Mouse (Mus musculus) kidney, postnatal 0 days (tissue): ENCODE measurements around the gene Mustn1. TPM values are rescaled to one million over a fixed set of nuclear protein-coding genes. Genes with fewer than 3 reads are reported as not detected.

Experiments
- ATAC-seq: fragments of 200-750 bp; cut with Nextera tagmentation; replicated peaks from 2 replicates; pipeline ENCODE4 v1.8.0; 2017; ENCODE audit warnings: low read depth, moderate number of reproducible peaks, moderate TSS enrichment, moderate library complexity; ENCODE audit not compliant: low FRiP score
- DNase-seq: peaks from one replicate; pipeline ENCODE4 v3.0.0-alpha.2; 2016; ENCODE audit warnings: low spot score
- H3K27ac ChIP-seq: fragments of 300-500 bp; sonication (generic); 2 replicates; pipeline ENCODE4 v1.5.1; 2014; ENCODE audit warnings: mild to moderate bottlenecking
- H3K27me3 ChIP-seq: fragments of 300-500 bp; sonication (generic); 2 replicates; pipeline ENCODE4 v1.6.1; 2014; ENCODE audit warnings: low read length, mixed read lengths; ENCODE audit not compliant: insufficient read depth
- H3K36me3 ChIP-seq: fragments of 300-500 bp; sonication (generic); 2 replicates; pipeline ENCODE4 v1.6.1; 2014; ENCODE audit warnings: low read length, mixed read lengths; ENCODE audit not compliant: insufficient read depth
- H3K4me1 ChIP-seq: fragments of 300-500 bp; sonication (generic); replicated peaks from 2 replicates; pipeline ENCODE4 v1.6.1; 2014; ENCODE audit warnings: antibody characterized with exemption, low read length, mixed read lengths; ENCODE audit not compliant: insufficient read depth
- H3K4me2 ChIP-seq: fragments of 300-500 bp; sonication (generic); 2 replicates; pipeline ENCODE4 v1.6.1; 2014; ENCODE audit warnings: mild to moderate bottlenecking, low read length, moderate library complexity, mixed read lengths
- H3K4me3 ChIP-seq: fragments of 300-500 bp; sonication (generic); replicated peaks from 2 replicates; pipeline ENCODE4 v1.5.1; 2014; ENCODE audit warnings: low read depth, low read length
- H3K9ac ChIP-seq: fragments of 300-500 bp; sonication (generic); 2 replicates; pipeline ENCODE4 v1.6.1; 2014; ENCODE audit warnings: low read depth, low read length
- H3K9me3 ChIP-seq: fragments of 300-500 bp; sonication (generic); replicated peaks from 2 replicates; pipeline ENCODE4 v1.6.1; 2016; ENCODE audit warnings: low read length, inconsistent platforms, mixed read lengths
- CTCF ChIP-seq: IDR thresholded peaks from 2 replicates; pipeline ENCODE4 v1.5.1; 2016; ENCODE audit warnings: antibody characterized with exemption, low read depth, mild to moderate bottlenecking, moderate library complexity
- WGBS: fragments of 180-500 bp; shearing (Covaris S2); extraction: QIAGEN DNeasy Blood & Tissue Kit; methylation state at CpG from one replicate; pipeline ENCODE4 v1.1.7; 2014; 5-methylcytosine and 5-hydroxymethylcytosine counted together
- polyA plus RNA-seq: library from polyadenylated mRNA; unstranded; fragments of >200 nt; fragmentation: Nextera tagmentation; extraction: Ambion mirVana; gene quantifications from 2 replicates; pipeline ENCODE4 v1.2.1, GENCODE M21; 2015

Mustn1 gene
- polyA plus RNA-seq, 1 experiment from 2014 or later: 8.1 TPM

DNA sequence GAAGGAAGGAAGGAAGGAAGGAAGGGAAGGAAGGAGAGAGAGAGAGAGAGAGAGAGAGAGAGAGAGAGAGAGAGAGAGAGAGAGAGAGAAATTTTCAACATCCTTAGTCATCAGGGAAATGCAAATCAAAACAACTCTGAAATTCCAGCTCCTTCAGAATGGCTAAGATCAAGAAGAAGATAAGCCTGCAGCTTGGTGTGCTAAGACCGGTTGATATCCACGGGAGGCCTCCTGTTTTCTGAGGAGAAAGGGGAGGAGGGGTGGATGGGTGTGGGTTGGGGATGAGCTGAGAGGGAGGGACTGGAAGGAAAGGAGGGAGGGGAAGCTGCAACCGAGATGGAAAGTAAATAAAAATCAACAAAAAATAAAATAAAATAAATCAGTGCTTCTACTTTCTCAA, 6.3 kb downstream of the Mustn1 start:
- ATAC-seq (no peak), DNase-seq (peak; percentile 15)
- no peak overlapping the region for H3K9ac ChIP-seq
- no peak overlapping the region for H3K4me3 ChIP-seq
- no peaks in the 10 kb centered on the region for H3K36me3 ChIP-seq
- H3K27ac ChIP-seq: no peak overlapping the region
- no peak for TF ChIP-seq CTCF
- WGBS: 9% methylated on average over 3 of the region's 3 CpGs
- H3K9me3 ChIP-seq: no peaks in the 10 kb centered on the region
- no peaks in the 10 kb centered on the region for H3K27me3 ChIP-seq
- H3K4me1 ChIP-seq: peaks cover 6% of the 10 kb centered on the region; the same call in 1 of the 2 replicates
- no peak overlapping the region for H3K4me2 ChIP-seq

DNA sequence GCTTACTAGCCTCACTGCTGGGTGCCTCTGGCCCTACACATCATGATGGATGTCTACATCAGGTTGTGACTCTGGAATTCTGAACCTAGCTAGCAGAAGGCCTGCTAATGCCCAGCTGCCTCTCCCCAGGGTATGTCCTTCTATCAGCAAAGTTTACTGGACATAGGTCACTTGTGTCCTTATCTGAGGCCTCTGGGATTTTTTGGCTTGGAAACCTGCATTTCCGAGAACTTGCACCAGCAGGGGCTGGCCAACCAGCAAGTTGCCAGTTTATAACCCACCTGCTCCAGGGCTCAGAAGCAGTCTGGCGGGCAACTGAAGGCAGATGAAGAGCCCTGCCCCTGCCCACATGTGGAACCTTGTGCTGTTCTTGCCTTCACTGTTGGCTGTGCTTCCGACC, 7.2 kb downstream of the Mustn1 start, which contains the start of gene Itih4:
Itih4 (plus strand) TSS at position 273 of the 400 bp plus-strand sequence.
- Histone ChIP-seq H3K4me2 (no peak within 1 kb of the TSS), H3K4me3 (no peak within 1 kb of the TSS), H3K9me3 (no peaks in the 10 kb centered on the region), H3K4me1 (peaks cover 6% of the 10 kb centered on the region; the same call in 1 of the 2 replicates), H3K9ac (no peak within 1 kb of the TSS), H3K27ac (no peak within 1 kb of the TSS), H3K27me3 (no peaks in the 10 kb centered on the region), H3K36me3 (no peaks in the 10 kb centered on the region)
- ATAC-seq (no peak), DNase-seq (no peak)
- WGBS: 85% methylated on average over 3 of the region's 3 CpGs
- TF ChIP-seq CTCF: no peak

DNA sequence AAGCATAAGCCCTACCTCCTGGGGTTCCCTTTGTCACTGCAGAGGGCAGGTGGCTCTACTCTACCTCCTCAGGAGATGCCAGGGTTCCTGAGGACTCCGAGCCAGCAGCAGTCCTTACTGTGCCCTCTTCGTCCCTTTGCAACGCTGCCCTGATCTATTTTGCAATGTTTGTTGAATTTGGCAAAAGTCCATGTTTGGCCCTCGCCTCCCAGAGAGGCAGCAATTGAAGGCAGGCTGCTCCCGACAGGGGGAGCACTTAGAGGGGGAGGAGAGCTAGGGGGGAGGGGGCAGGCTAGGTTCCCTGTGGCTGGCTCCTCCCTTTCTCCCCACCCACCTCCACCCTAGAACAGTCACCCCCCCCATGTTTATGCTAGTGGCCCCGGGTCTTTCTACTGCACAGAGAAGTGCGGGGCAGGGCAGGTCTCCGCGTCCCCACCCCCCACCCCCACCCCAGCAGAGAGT, 9.3 kb downstream of the Mustn1 start:
- Histone ChIP-seq H3K27ac (no peak overlapping the region), H3K4me2 (no peak overlapping the region), H3K9ac (no peak overlapping the region), H3K4me3 (no peak overlapping the region), H3K36me3 (no peaks in the 10 kb centered on the region), H3K9me3 (no peaks in the 10 kb centered on the region), H3K27me3 (no peaks in the 10 kb centered on the region), H3K4me1 (peaks cover 6% of the 10 kb centered on the region; the same call in 1 of the 2 replicates)
- ATAC-seq: peak; percentile 48
- peak; percentile 60 for TF ChIP-seq CTCF
- WGBS: 6% methylated on average over 9 of the region's 9 CpGs
- peak; percentile 70 for DNase-seq

DNA sequence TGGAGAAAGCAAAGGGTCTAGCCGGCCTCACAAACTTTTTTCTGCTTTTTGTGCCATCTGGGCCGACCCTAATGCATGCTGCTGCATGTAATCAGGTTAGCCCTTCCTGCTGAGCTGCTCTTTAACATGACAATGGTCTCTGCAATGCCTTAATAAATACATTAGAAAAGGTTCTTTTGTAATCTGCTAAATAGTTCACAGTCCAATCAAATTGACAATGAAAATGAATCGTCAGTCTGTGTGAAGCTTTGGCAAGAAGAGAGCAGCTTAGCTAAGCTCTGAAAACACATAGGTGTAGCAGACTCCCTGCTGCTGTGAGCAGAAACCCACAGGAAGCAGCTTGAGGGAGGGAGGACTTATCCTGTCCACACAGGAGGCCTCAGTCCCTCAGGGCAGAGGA, 21.0 kb downstream of the Mustn1 start:
- no peaks in the 10 kb centered on the region for H3K9me3 ChIP-seq
- 74% methylated on average over 3 of the region's 3 CpGs for WGBS
- TF ChIP-seq CTCF: no peak

DNA sequence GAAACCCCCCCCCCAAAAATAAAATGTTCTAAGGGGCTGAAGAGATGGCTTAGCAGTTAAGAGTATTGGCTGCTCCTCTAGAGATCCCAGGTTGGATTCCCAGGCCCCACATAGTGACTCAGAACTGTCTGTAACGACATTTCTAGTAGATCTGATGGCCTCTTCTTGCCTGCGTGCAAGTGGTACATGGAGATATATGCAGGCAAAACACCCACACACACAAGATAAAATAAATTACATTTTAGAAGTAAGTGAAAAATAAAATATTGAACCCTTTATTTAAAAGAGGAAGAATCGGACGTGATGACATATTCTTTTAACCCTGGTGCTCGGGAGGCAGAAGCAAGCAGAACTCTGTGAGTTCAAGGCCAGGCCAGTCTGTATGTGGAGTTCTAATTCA, 23.6 kb downstream of the Mustn1 start:
- no peaks in the 10 kb centered on the region for H3K36me3 ChIP-seq
- H3K27me3 ChIP-seq: no peaks in the 10 kb centered on the region
- no peak overlapping the region for H3K4me2 ChIP-seq
- no peak overlapping the region for H3K27ac ChIP-seq
- H3K4me1 ChIP-seq: no peaks in the 10 kb centered on the region
- WGBS: 90% methylated on average over 5 of the region's 5 CpGs
- H3K9me3 ChIP-seq: no peaks in the 10 kb centered on the region
- H3K4me3 ChIP-seq: no peak overlapping the region
- no peak for TF ChIP-seq CTCF
- no peak for DNase-seq
- no peak for ATAC-seq
- H3K9ac ChIP-seq: no peak overlapping the region

More for the DNA sequence above, 21.0 kb downstream of the Mustn1 start:
- DNase-seq (no peak), ATAC-seq (no peak)
- H3K27ac ChIP-seq: no peak overlapping the region
- H3K9ac ChIP-seq: no peak overlapping the region
- no peaks in the 10 kb centered on the region for H3K4me1 ChIP-seq
- no peaks in the 10 kb centered on the region for H3K36me3 ChIP-seq
- H3K4me2 ChIP-seq: no peak overlapping the region
- no peaks in the 10 kb centered on the region for H3K27me3 ChIP-seq
- no peak overlapping the region for H3K4me3 ChIP-seq

DNA sequence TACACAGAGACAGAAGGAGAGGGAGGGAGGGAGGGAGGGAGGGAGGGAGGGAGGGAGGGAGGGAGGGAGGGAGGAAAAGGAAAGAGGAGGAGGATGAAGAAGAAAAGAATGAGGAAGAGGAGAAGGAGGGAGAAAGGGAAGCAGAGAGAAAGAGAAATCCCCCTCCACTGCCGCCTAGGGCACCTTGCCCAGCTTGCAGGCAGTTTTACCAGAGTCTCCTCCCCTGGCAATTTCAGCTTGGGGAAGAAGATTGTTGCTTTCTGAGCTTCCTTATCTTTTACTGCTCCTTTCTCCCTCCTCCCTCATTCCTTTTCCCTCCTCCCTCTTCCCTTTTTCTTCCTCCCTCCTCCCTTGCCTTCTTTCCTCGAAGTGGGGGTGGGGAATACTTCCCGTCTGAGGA, 24.0 kb downstream of the Mustn1 start:
- H3K4me3 ChIP-seq: no peak overlapping the region
- no peak overlapping the region for H3K27ac ChIP-seq
- TF ChIP-seq CTCF: no peak
- H3K4me2 ChIP-seq: no peak overlapping the region
- no peaks in the 10 kb centered on the region for H3K4me1 ChIP-seq
- 69% methylated on average over 3 of the region's 3 CpGs for WGBS
- no peaks in the 10 kb centered on the region for H3K27me3 ChIP-seq
- no peak for DNase-seq
- no peak for ATAC-seq
- H3K9ac ChIP-seq: no peak overlapping the region
- H3K9me3 ChIP-seq: no peaks in the 10 kb centered on the region
- no peaks in the 10 kb centered on the region for H3K36me3 ChIP-seq

DNA sequence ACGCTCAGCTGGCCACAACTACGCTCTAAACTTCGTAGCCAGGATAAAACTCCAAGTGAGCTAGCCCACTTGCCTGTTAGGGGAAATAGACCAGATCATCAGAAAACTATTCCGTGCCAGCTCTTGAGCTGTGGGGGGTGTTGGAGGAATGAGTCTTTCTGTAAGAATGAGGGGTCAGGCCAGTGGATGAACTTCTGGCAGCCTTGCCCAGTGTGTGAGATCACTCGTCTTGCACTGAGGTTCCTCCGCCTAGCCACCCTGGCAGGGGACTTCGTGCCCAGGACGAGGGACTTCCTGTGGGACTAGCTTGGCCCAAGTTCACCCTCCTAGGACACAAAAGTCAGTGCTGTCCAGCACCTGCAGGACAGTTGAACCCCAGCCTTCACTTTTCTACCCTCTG, 25.3 kb downstream of the Mustn1 start:
- no peaks in the 10 kb centered on the region for H3K9me3 ChIP-seq
- WGBS: 81% methylated on average over 8 of the region's 8 CpGs
- no peak for TF ChIP-seq CTCF
- H3K4me2 ChIP-seq: no peak overlapping the region
- no peak overlapping the region for H3K27ac ChIP-seq
- H3K36me3 ChIP-seq: no peaks in the 10 kb centered on the region
- no peaks in the 10 kb centered on the region for H3K27me3 ChIP-seq
- ATAC-seq (no peak), DNase-seq (no peak)
- H3K4me3 ChIP-seq: no peak overlapping the region
- H3K4me1 ChIP-seq: no peaks in the 10 kb centered on the region
- no peak overlapping the region for H3K9ac ChIP-seq
